Mouse (Mus musculus) mammary gland, adult 2 months (tissue): Measurements from ENCODE around the gene Dffa. TPM values are rescaled to one million over a fixed set of nuclear protein-coding genes. Genes with fewer than 3 reads are reported as not detected.

Source experiments
- polyA plus RNA-seq: library from polyadenylated mRNA; depleted of rRNA; stranded (reverse); fragments of >200 nt; gene quantifications from 2 replicates; pipeline ENCODE4 v1.2.3, GENCODE M21; 2012; ENCODE audit warnings: low replicate concordance; rRNA removed

Gene Dffa
- 18.1 and 30.3 TPM in 2 replicates for polyA plus RNA-seq

GRCm38 (mm10) chr4:149103875-149104561 is at the start of gene Dffa:
Gene Dffa (plus strand): TSS chr4:149104146.

GRCm38 (mm10) chr4:149099369-149100017 is 4.5 kb upstream of the Dffa start, which contains the start of gene Pex14:
Gene Pex14 (minus strand): TSS chr4:149099876.

GRCm38 (mm10) chr4:149126663-149127062 is 22.7 kb downstream of the Dffa start, which contains the start of gene Cort:
Gene Cort (minus strand): TSS chr4:149126763.

GRCm38 (mm10) chr4:149136982-149137770 is 33.2 kb downstream of the Dffa start, which contains the start of gene Cenps:
Gene Cenps (minus strand): TSS chr4:149137629.

GRCm38 (mm10) chr4:149166215-149166946 is 62.4 kb downstream of the Dffa start, which contains the start of gene Pgd:
Gene Pgd (minus strand): TSS chr4:149166771.

Other genes starting within 250 kb of the Dffa start
- 47.6 and 79.5 TPM in 2 replicates for gene Pex14, start 4.3 kb upstream of the Dffa start, polyA plus RNA-seq
- not detected in 2 replicates for gene Cort, start 22.6 kb downstream of the Dffa start, polyA plus RNA-seq
- gene Cenps, start 33.5 kb downstream of the Dffa start, polyA plus RNA-seq: 1.9 and 2.4 TPM in 2 replicates
- gene Pgd, start 62.6 kb downstream of the Dffa start, polyA plus RNA-seq: 350 and 398 TPM in 2 replicates
- gene Kif1b, start 203.5 kb downstream of the Dffa start, polyA plus RNA-seq: 37.1 and 81.4 TPM in 2 replicates